Mouse (Mus musculus): ENCODE results near the gene Arl10. TPM values are rescaled to one million over a fixed set of nuclear protein-coding genes. Genes with fewer than 3 reads are reported as not detected.

Arl10 gene
- polyA plus RNA-seq, 1 experiment from 2014 or later = 18.8 TPM

DNA sequence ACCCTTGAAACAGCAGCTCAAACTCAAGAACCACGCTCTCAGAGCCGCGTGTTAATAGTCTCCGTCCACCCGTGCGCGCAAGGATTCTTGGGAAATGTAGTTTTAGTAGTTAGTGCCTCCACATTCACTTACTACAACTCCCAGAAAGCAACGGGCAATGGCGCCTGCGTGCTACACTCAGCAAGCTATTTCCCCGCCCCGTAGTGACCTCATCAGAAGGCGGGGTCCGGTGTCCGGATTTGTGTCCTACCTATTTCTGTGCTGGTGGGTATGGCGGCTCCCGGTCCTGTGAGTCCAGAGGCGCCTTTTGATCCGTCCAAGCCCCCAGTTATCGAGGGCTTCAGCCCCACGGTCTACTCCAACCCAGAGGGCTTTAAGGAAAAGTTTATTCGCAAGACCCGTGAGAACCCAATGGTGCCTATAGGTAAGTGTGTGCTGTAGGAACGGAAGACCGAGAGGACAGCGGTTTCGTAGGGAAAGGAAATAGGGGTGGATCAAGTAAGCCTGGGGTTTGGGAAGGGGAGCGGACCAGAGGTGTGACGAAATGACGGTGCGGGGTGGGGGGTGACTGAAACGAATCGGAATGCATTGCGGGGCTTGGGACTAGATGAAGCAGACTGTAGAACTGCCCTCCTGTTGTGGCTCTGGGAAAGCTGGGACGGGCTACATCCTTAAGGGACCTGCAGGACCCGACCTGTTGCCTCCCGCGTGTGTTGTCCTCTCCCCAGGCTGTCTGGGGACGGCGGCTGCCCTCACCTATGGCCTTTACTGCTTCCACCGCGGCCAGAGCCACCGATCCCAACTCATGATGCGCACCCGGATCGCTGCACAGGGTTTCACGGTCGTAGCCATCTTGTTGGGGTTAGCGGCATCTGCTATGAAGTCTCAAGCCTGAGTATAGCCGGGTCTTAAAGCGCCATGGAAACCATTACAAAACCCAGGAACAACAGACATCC lies 15.5 kb downstream of the Arl10 start, which contains the start of the genes Nop16 and Higd2a:
TSS of gene Nop16 (minus strand) at position 95 of the 956 bp plus-strand sequence.
TSS of gene Higd2a (plus strand) at position 212 of the 956 bp plus-strand sequence.
- peak; percentile 97 for ATAC-seq (ENCODE audit: low read depth)
- H3K9me3 ChIP-seq (ENCODE audit: control insufficient read depth, low read length) = no peaks in the 10 kb centered on the region
- peak within 1 kb of the TSS; percentile 82 for H3K4me2 ChIP-seq (ENCODE audit: low read depth, low read length)
- peak; percentile 100 for DNase-seq (ENCODE audit: low spot score)
- H3K4me3 ChIP-seq (ENCODE audit: low read depth, low read length) = peak within 1 kb of the TSS; percentile 67
- H3K4me1 ChIP-seq (ENCODE audit: control insufficient read depth, insufficient read depth, low read length) = peaks cover 10% of the 10 kb centered on the region
- H3K27ac ChIP-seq (replicated peaks; ENCODE audit: low read depth, low read length) = peak within 1 kb of the TSS; percentile 85
- peaks cover 46% of the 10 kb centered on the region for H3K36me3 ChIP-seq (ENCODE audit: control insufficient read depth, insufficient read depth, low read length)
- peak within 1 kb of the TSS; percentile 77 for H3K9ac ChIP-seq (ENCODE audit: low read depth, low read length)
- under 1% methylated on average over 51 of the region's 51 CpGs for WGBS
- no peaks in the 10 kb centered on the region for H3K27me3 ChIP-seq (replicated peaks; ENCODE audit: control insufficient read depth, insufficient read depth, low read length)

GRCm38 (mm10) chr13:54591776-54592356 lies 17.1 kb downstream of the Arl10 start:
- H3K4me2 ChIP-seq (ENCODE audit: low read depth, low read length) = peak overlapping the region; percentile 82
- H3K36me3 ChIP-seq (ENCODE audit: control insufficient read depth, insufficient read depth, low read length) = peaks cover 39% of the 10 kb centered on the region
- DNase-seq (ENCODE audit: low spot score) = no peak
- H3K4me3 ChIP-seq (ENCODE audit: low read depth, low read length) = no peak overlapping the region; the same call in 1 of the 2 replicates
- no peak overlapping the region for H3K27ac ChIP-seq (replicated peaks; ENCODE audit: low read depth, low read length)
- WGBS = 87% methylated on average over 8 of the region's 8 CpGs
- H3K9ac ChIP-seq (ENCODE audit: low read depth, low read length) = no peak overlapping the region
- H3K9me3 ChIP-seq (ENCODE audit: control insufficient read depth, low read length) = no peaks in the 10 kb centered on the region
- ATAC-seq (ENCODE audit: low read depth) = no peak
- H3K4me1 ChIP-seq (ENCODE audit: control insufficient read depth, insufficient read depth, low read length) = peaks cover 10% of the 10 kb centered on the region
- no peaks in the 10 kb centered on the region for H3K27me3 ChIP-seq (replicated peaks; ENCODE audit: control insufficient read depth, insufficient read depth, low read length)

- no peak for DNase-seq (ENCODE audit: low spot score)
- ATAC-seq (ENCODE audit: low read depth) = no peak
- Histone ChIP-seq H3K36me3 (ENCODE audit: control insufficient read depth, insufficient read depth, low read length) (peaks cover 30% of the 10 kb centered on the region; the same call in 1 of the 2 replicates), H3K4me2 (ENCODE audit: low read depth, low read length) (no peak overlapping the region), H3K27ac (replicated peaks; ENCODE audit: low read depth, low read length) (no peak overlapping the region), H3K9ac (ENCODE audit: low read depth, low read length) (no peak overlapping the region), H3K4me3 (ENCODE audit: low read depth, low read length) (no peak overlapping the region), H3K27me3 (replicated peaks; ENCODE audit: control insufficient read depth, insufficient read depth, low read length) (no peaks in the 10 kb centered on the region), H3K4me1 (ENCODE audit: control insufficient read depth, insufficient read depth, low read length) (peaks cover 10% of the 10 kb centered on the region), H3K9me3 (ENCODE audit: control insufficient read depth, low read length) (no peaks in the 10 kb centered on the region)
- WGBS = 92% methylated on average over 11 of the region's 11 CpGs
These were observed 18.8 kb downstream of the Arl10 start for GRCm38 (mm10) chr13:54593617-54594016.

DNA sequence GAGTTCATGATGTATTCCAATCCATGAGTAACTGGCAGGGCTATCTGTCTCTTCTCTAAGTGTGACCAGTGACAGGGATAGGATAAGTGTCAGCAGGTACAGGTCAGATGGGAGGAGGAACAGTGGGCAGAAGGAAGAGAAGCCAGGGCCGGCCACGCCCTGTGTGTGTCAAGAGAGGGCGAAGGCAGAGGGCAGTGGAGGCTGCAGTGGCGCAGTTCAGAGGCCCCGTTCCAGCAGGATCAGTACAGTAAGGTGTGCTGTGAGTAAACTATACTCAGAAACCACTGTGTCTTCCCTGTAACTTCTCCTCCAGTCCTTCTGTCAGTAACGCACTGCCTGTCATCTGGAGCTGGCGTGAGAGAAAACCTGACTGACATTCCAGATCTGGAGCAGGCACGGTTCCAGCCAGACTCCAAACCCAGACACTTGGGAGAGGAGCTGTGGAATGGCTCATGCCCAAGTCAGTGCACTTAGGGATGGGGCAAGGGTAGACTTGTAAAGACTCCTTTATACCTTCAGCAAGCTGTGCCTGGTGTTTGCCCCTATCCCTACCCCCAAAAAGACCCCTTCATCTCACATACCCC lies 21.4 kb downstream of the Arl10 start:
- WGBS = 76% methylated on average over 8 of the region's 8 CpGs
- H3K4me1 ChIP-seq (ENCODE audit: control insufficient read depth, insufficient read depth, low read length) = peaks cover 6% of the 10 kb centered on the region
- H3K36me3 ChIP-seq (ENCODE audit: control insufficient read depth, insufficient read depth, low read length) = peaks cover 40% of the 10 kb centered on the region; the same call in 1 of the 2 replicates
- DNase-seq (ENCODE audit: low spot score) (no peak), ATAC-seq (ENCODE audit: low read depth) (no peak)
- H3K4me3 ChIP-seq (ENCODE audit: low read depth, low read length) = no peak overlapping the region
- no peaks in the 10 kb centered on the region for H3K9me3 ChIP-seq (ENCODE audit: control insufficient read depth, low read length)
- no peaks in the 10 kb centered on the region for H3K27me3 ChIP-seq (replicated peaks; ENCODE audit: control insufficient read depth, insufficient read depth, low read length)
- no peak overlapping the region for H3K9ac ChIP-seq (ENCODE audit: low read depth, low read length)
- H3K27ac ChIP-seq (replicated peaks; ENCODE audit: low read depth, low read length) = no peak overlapping the region
- no peak overlapping the region for H3K4me2 ChIP-seq (ENCODE audit: low read depth, low read length)

GRCm38 (mm10) chr13:54596870-54597269 lies 22.1 kb downstream of the Arl10 start:
- no peak overlapping the region for H3K4me2 ChIP-seq (ENCODE audit: low read depth, low read length)
- no peaks in the 10 kb centered on the region for H3K4me1 ChIP-seq (ENCODE audit: control insufficient read depth, insufficient read depth, low read length)
- H3K27me3 ChIP-seq (replicated peaks; ENCODE audit: control insufficient read depth, insufficient read depth, low read length) = no peaks in the 10 kb centered on the region
- no peak for ATAC-seq (ENCODE audit: low read depth)
- no peak for DNase-seq (ENCODE audit: low spot score)
- no peak overlapping the region for H3K9ac ChIP-seq (ENCODE audit: low read depth, low read length)
- peaks cover 40% of the 10 kb centered on the region; the same call in 1 of the 2 replicates for H3K36me3 ChIP-seq (ENCODE audit: control insufficient read depth, insufficient read depth, low read length)
- H3K4me3 ChIP-seq (ENCODE audit: low read depth, low read length) = no peak overlapping the region
- H3K9me3 ChIP-seq (ENCODE audit: control insufficient read depth, low read length) = no peaks in the 10 kb centered on the region
- WGBS = 64% methylated on average over 5 of the region's 5 CpGs
- peak overlapping the region; percentile 17; the same call in 1 of the 2 replicates for H3K27ac ChIP-seq (replicated peaks; ENCODE audit: low read depth, low read length)

- DNase-seq (ENCODE audit: low spot score) (no peak), ATAC-seq (ENCODE audit: low read depth) (no peak)
- Histone ChIP-seq H3K4me3 (ENCODE audit: low read depth, low read length) (no peak overlapping the region), H3K27me3 (replicated peaks; ENCODE audit: control insufficient read depth, insufficient read depth, low read length) (no peaks in the 10 kb centered on the region), H3K4me2 (ENCODE audit: low read depth, low read length) (no peak overlapping the region), H3K4me1 (ENCODE audit: control insufficient read depth, insufficient read depth, low read length) (no peaks in the 10 kb centered on the region), H3K9me3 (ENCODE audit: control insufficient read depth, low read length) (no peaks in the 10 kb centered on the region), H3K36me3 (ENCODE audit: control insufficient read depth, insufficient read depth, low read length) (peaks cover 29% of the 10 kb centered on the region; the same call in 1 of the 2 replicates), H3K27ac (replicated peaks; ENCODE audit: low read depth, low read length) (no peak overlapping the region), H3K9ac (ENCODE audit: low read depth, low read length) (no peak overlapping the region)
- 88% methylated on average over 12 of the region's 12 CpGs for WGBS
These were observed 23.9 kb downstream of the Arl10 start for GRCm38 (mm10) chr13:54598622-54599143.

- H3K4me2 ChIP-seq (ENCODE audit: low read depth, low read length) = no peak overlapping the region
- no peaks in the 10 kb centered on the region for H3K9me3 ChIP-seq (ENCODE audit: control insufficient read depth, low read length)
- 55% methylated on average over 3 of the region's 3 CpGs for WGBS
- no peak overlapping the region for H3K9ac ChIP-seq (ENCODE audit: low read depth, low read length)
- no peak for ATAC-seq (ENCODE audit: low read depth)
- H3K36me3 ChIP-seq (ENCODE audit: control insufficient read depth, insufficient read depth, low read length) = peaks cover 22% of the 10 kb centered on the region; the same call in 1 of the 2 replicates
- no peak for DNase-seq (ENCODE audit: low spot score)
- H3K27ac ChIP-seq (replicated peaks; ENCODE audit: low read depth, low read length) = no peak overlapping the region
- no peak overlapping the region for H3K4me3 ChIP-seq (ENCODE audit: low read depth, low read length)
- H3K27me3 ChIP-seq (replicated peaks; ENCODE audit: control insufficient read depth, insufficient read depth, low read length) = no peaks in the 10 kb centered on the region
- H3K4me1 ChIP-seq (ENCODE audit: control insufficient read depth, insufficient read depth, low read length) = no peaks in the 10 kb centered on the region
These were observed 27.9 kb downstream of the Arl10 start for GRCm38 (mm10) chr13:54602639-54603111.

DNA sequence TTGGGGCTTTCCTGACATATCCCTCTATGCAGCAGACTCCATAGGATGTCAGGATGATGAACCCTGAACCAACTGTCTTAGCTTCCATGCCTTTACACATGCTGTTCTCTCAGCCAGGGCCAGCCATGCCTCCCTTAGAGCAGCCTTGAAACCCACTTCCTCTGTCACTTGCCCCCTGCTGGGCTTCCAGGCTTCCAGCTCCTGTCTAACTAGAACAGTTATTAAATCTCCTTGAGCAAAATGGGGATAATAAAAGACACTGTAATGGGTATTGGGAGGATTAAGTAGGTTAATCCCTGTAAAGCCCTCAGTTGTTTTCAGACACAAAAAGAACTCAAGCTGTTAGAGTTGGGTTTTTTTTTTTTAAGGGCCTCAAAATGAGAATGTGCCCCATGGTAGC lies 28.7 kb downstream of the Arl10 start:
- H3K36me3 ChIP-seq (ENCODE audit: control insufficient read depth, insufficient read depth, low read length) = peaks cover 17% of the 10 kb centered on the region; the same call in 1 of the 2 replicates

More for the DNA sequence above, 28.7 kb downstream of the Arl10 start:
- no peak for ATAC-seq (ENCODE audit: low read depth)
- Histone ChIP-seq H3K4me1 (ENCODE audit: control insufficient read depth, insufficient read depth, low read length) (no peaks in the 10 kb centered on the region), H3K4me2 (ENCODE audit: low read depth, low read length) (no peak overlapping the region), H3K27me3 (replicated peaks; ENCODE audit: control insufficient read depth, insufficient read depth, low read length) (no peaks in the 10 kb centered on the region), H3K9me3 (ENCODE audit: control insufficient read depth, low read length) (no peaks in the 10 kb centered on the region), H3K9ac (ENCODE audit: low read depth, low read length) (no peak overlapping the region), H3K27ac (replicated peaks; ENCODE audit: low read depth, low read length) (no peak overlapping the region), H3K4me3 (ENCODE audit: low read depth, low read length) (no peak overlapping the region)
- DNase-seq (ENCODE audit: low spot score) = no peak
